Mouse (Mus musculus) neural tube, embryonic 12.5 days (tissue): ENCODE results near the gene Ybx2. TPM values are rescaled to one million over a fixed set of nuclear protein-coding genes. Genes with fewer than 3 reads are reported as not detected.
A peak's percentile ranks its signal among the peaks of the same experiment; 100 is the strongest.
"Not testable (repeated sequence)": the region's sequence is repeated elsewhere in the genome, so short reads cannot be mapped to it uniquely, and the experiment has no call there.

Experiments
- ATAC-seq: fragments of 200-750 bp; cut with Nextera tagmentation; 2 replicates; pipeline ENCODE4 v1.8.0; 2017; ENCODE audit warnings: low read depth, mild to moderate bottlenecking, moderate TSS enrichment, moderate library complexity; ENCODE audit not compliant: low FRiP score
- H3K27ac ChIP-seq: fragments of 300-500 bp; sonication (generic); 2 replicates; pipeline ENCODE4 v1.5.1; 2016
- H3K27me3 ChIP-seq: fragments of 300-500 bp; sonication (generic); replicated peaks from 2 replicates; pipeline ENCODE4 v1.6.1; 2016; ENCODE audit warnings: mild to moderate bottlenecking
- H3K36me3 ChIP-seq: fragments of 300-500 bp; sonication (generic); 2 replicates; pipeline ENCODE4 v1.6.1; 2016; ENCODE audit warnings: mild to moderate bottlenecking
- H3K4me1 ChIP-seq: fragments of 300-500 bp; sonication (generic); 2 replicates; pipeline ENCODE4 v1.6.1; 2016
- H3K4me2 ChIP-seq: fragments of 300-500 bp; sonication (generic); replicated peaks from 2 replicates; pipeline ENCODE4 v1.6.1; 2016; ENCODE audit warnings: mild to moderate bottlenecking
- H3K4me3 ChIP-seq: fragments of 300-500 bp; sonication (generic); 2 replicates; pipeline ENCODE4 v1.5.1; 2016
- H3K9ac ChIP-seq: fragments of 300-500 bp; sonication (generic); 2 replicates; pipeline ENCODE4 v1.6.1; 2016; ENCODE audit warnings: mild to moderate bottlenecking
- H3K9me3 ChIP-seq: fragments of 300-500 bp; sonication (generic); 2 replicates; pipeline ENCODE4 v1.6.1; 2016; ENCODE audit warnings: mild to moderate bottlenecking
- WGBS: fragments of 180-500 bp; shearing (Covaris S2); methylation state at CpG from one replicate; pipeline ENCODE4 v1.1.7; 2016; 5-methylcytosine and 5-hydroxymethylcytosine counted together
- polyA plus RNA-seq: library from polyadenylated mRNA; unstranded; fragments of >200 nt; fragmentation: Nextera tagmentation; extraction: Ambion mirVana; gene quantifications from 2 replicates; pipeline ENCODE4 v1.2.1, GENCODE M21; 2016

The Ybx2 gene
- polyA plus RNA-seq, 1 experiment from 2014 or later = 5.5 TPM

DNA sequence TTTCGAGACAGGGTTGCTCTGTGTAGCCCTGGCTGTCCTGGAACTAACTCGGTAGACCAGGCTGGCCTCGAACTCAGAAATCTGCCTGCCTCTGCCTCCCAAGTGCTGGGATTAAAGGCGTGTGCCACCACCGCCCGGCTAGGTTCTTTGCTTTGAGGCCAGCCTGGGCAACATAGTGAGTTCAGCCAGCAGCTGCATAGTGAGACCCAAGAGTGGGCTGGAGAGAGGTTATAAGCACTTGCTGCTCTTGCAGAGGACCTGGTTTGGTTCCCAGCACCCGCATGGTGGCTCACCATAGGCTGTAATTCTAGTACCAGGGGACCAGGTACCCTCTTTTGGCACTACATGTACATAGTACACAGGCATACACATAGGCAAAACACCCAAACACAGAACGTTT lies 5.4 kb upstream of the Ybx2 start:
- not testable (repeated sequence) for H3K4me2 ChIP-seq, H3K4me1 ChIP-seq, H3K27ac ChIP-seq, H3K36me3 ChIP-seq, H3K9me3 ChIP-seq, H3K27me3 ChIP-seq, H3K9ac ChIP-seq, ATAC-seq, H3K4me3 ChIP-seq
- 88% methylated on average over 8 of the region's 8 CpGs for WGBS

DNA sequence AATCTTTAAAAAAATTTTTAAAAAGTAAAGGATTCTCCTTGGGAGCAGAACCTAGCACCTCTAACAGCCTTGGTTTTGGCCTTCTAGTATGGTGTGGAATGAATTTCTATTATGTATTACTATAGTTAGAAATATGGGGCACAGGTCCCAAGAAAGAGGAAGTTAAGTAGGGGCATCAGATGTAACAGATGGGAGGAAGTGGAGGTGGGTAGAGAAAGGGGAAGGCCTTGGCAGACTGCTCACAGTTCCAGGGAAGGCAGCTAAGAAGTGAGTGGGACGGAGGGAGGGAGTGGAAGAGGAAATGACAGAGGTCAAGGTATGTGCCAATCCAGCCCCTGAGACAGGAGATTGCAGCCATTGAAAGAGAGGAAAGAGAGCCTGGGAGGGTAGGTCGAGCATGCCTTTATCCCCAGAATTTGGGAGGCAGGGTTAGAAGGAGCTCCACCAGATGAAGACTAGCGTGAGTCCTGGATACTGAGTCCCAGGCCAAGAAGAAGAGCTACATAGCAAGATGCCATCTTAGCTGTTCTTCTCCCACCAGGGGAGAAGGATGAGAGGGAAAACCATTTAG lies 4.5 kb upstream of the Ybx2 start:
- H3K4me3 ChIP-seq = no peak overlapping the region
- peaks cover 9% of the 10 kb centered on the region for H3K27me3 ChIP-seq
- peaks cover 13% of the 10 kb centered on the region for H3K4me1 ChIP-seq
- H3K9me3 ChIP-seq = no peaks in the 10 kb centered on the region
- H3K9ac ChIP-seq = no peak overlapping the region
- H3K36me3 ChIP-seq = no peaks in the 10 kb centered on the region
- H3K4me2 ChIP-seq = no peak overlapping the region
- WGBS = 74% methylated on average over 3 of the region's 3 CpGs
- no peak overlapping the region for H3K27ac ChIP-seq
- ATAC-seq = no peak

DNA sequence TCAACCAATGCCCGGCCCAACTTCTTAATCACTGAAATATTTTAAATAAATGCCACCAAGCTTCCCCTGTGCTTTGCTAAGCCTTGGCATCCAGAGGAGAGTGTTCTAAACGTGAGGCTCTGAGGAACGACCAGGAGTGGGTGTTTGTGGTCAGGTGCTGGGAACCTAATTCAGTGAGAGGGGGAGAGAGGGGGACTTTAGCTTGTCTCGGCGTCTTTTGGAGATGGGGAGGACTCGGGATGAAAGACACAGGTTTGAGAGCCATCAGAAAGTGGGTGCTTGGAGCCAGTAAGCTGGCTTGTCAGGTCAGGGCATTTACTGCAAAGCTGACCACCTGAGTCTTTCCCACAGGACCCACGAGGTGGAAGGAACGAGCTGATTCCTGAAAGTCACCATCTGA lies 3.8 kb upstream of the Ybx2 start:
- ATAC-seq = no peak

DNA sequence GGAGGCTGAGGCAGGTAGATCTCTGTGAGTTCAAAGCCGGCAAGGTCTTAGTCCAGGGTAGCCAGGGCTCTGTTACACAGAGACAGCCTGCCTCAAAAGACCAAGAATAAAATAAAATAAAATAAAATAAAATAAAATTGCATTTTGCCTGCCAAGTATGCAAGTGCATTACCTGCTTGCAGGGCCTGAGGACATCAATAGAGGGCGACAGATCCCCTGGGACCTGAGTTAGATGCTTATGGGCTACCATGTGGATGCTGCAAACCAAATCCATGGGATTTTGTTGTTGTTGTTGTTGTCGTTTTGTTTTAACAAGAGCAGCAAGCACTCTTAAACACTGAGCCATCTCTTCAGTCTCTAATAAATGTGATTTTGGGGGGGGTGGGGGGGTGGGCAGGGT lies 3.3 kb upstream of the Ybx2 start:
- Histone ChIP-seq H3K4me1 (peaks cover 23% of the 10 kb centered on the region), H3K4me2 (no peak overlapping the region), H3K27ac (no peak overlapping the region), H3K27me3 (peaks cover 21% of the 10 kb centered on the region), H3K36me3 (no peaks in the 10 kb centered on the region), H3K9ac (no peak overlapping the region), H3K4me3 (no peak overlapping the region), H3K9me3 (no peaks in the 10 kb centered on the region)
- WGBS = 44% methylated on average over 3 of the region's 3 CpGs
- ATAC-seq = no peak

More for the DNA sequence above, 3.8 kb upstream of the Ybx2 start:
- Histone ChIP-seq H3K9me3 (no peaks in the 10 kb centered on the region), H3K27ac (no peak overlapping the region), H3K36me3 (no peaks in the 10 kb centered on the region), H3K9ac (no peak overlapping the region), H3K4me2 (no peak overlapping the region), H3K4me1 (peaks cover 20% of the 10 kb centered on the region), H3K27me3 (peaks cover 16% of the 10 kb centered on the region), H3K4me3 (no peak overlapping the region)
- 73% methylated on average over 8 of the region's 8 CpGs for WGBS

DNA sequence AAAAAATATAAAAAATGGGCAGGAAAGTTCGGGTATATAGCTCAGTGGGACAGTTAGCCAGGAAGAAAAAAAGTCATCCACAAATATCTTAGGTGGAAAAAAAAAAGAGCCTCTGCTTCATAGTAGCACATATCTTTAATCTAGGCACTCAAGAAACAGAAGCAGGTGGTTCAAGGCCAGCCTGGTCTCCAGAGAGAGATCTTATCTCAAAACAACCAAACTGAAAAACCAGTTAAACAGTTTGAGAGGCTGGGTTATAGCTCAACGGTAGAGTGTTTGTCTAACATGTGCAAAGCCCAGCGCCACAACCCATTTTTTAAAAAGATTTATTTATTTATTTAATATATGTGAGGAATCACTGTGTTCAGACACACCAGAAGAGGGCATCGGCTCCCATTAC lies 2.5 kb upstream of the Ybx2 start:
- Histone ChIP-seq H3K27me3 (peaks cover 29% of the 10 kb centered on the region), H3K9me3 (no peaks in the 10 kb centered on the region), H3K36me3 (no peaks in the 10 kb centered on the region), H3K4me1 (peaks cover 23% of the 10 kb centered on the region), H3K4me2 (no peak overlapping the region), H3K27ac (no peak overlapping the region), H3K9ac (no peak overlapping the region), H3K4me3 (no peak overlapping the region)
- no peak for ATAC-seq
- WGBS = 82% methylated on average over 4 of the region's 4 CpGs

DNA sequence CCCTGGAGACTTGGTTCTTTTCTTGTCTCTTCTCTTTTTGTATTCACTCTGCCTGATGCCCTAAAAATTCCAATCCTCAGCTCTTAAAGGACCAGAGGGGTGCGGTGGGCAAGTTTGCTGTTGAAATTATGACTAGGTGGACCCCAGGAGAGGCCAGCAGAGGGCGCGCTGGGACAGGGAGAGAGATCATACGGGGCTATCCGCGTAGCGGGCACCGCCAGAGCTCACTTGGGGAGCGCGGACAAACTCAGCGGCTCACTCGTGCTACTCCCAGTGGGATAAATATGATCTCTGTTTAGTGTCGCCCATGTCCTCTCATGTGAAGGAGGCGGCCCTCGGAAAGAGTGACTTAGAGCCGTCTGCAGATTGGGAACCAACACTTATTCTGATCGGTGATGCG lies 1.4 kb upstream of the Ybx2 start:
- no peak for ATAC-seq
- H3K4me3 ChIP-seq = peak overlapping the region; percentile 13; the same call in 1 of the 2 replicates
- no peaks in the 10 kb centered on the region for H3K9me3 ChIP-seq
- H3K4me1 ChIP-seq = peaks cover 23% of the 10 kb centered on the region
- no peak overlapping the region for H3K9ac ChIP-seq
- no peaks in the 10 kb centered on the region for H3K36me3 ChIP-seq
- no peak overlapping the region for H3K27ac ChIP-seq
- H3K4me2 ChIP-seq = peak overlapping the region; percentile 50
- H3K27me3 ChIP-seq = peaks cover 40% of the 10 kb centered on the region
- 2% methylated on average over 18 of the region's 18 CpGs for WGBS

DNA sequence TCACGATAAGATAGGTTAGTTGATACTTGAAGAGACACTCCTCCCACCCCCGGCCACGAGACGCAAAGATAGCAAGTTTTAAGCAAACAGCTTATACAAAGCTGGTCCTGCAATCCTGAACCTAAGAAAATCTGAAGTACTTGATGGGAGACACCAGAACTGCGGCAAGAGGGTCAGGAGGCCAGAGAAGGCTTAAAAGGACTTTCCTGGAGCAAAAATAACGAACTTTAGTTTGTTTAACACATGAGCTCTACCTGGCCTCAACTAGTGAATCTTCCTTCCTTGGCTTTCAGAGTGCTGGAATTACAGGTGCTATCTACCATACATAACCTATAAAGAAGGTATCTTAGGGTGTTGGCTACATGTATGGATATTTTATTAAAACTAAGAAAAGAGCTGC lies 915 bp upstream of the Ybx2 start:
- no peak overlapping the region for H3K27ac ChIP-seq
- ATAC-seq = no peak
- H3K4me1 ChIP-seq = peaks cover 23% of the 10 kb centered on the region
- peak overlapping the region; percentile 100 for H3K4me2 ChIP-seq
- no peaks in the 10 kb centered on the region for H3K9me3 ChIP-seq
- 23% methylated on average over 6 of the region's 6 CpGs for WGBS
- H3K36me3 ChIP-seq = no peaks in the 10 kb centered on the region
- no peak overlapping the region for H3K9ac ChIP-seq
- H3K4me3 ChIP-seq = no peak overlapping the region
- H3K27me3 ChIP-seq = peaks cover 41% of the 10 kb centered on the region

DNA sequence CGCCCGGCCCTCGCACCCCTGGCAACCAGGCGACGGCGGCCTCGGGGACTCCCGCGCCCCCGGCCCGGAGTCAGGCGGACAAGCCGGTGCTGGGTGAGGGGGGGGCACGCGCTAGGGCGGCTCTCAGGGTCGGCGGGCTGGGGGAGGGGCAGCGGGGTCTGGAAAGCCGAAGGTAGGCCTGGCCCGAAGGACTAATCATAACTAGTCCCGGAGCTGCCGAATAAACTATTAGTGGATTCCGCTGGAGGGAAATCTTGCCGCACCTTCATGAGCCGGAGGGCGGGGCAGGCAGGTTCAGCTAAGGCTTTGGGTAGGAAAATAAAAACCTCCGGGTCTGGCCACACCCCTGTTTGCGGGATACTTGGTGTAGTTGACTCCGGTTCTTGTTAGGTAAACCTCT lies 560 bp downstream of the Ybx2 start:
- Histone ChIP-seq H3K36me3 (no peaks in the 10 kb centered on the region), H3K4me1 (peaks cover 23% of the 10 kb centered on the region), H3K27ac (no peak overlapping the region), H3K27me3 (peaks cover 41% of the 10 kb centered on the region), H3K9me3 (no peaks in the 10 kb centered on the region), H3K4me3 (peak overlapping the region; percentile 56), H3K4me2 (peak overlapping the region; percentile 100), H3K9ac (peak overlapping the region; percentile 64)
- peak; percentile 13; the same call in 1 of the 2 replicates for ATAC-seq
- 1% methylated on average over 30 of the region's 30 CpGs for WGBS

DNA sequence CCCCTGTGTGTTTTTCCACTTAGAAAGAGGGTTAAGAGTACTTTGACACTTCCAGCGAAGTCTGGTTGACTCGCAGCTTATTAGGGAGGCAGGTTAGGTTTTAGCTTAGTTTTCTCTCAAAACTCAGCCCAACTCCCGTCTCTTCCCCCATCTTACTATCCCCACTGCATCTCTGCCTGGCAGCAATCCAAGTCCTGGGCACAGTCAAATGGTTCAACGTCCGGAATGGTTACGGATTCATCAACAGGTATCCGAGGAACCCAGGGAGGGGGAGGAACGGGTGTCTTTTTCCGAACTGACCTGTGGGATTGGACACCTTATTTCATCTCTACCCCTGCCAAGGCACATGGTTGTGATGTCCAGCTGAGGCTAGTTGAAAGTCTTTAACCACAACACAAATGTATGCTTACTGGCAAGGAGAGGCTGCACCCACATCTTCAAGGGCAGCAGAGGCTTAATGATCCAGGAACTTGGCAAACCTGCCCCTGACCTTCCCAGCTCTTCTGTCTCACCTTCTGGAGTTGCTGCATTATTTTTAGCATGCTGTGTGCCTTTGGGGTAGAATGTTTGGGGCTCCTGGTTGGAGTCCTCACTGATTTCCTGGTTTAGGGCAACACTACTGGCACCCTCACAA lies 1.2 kb downstream of the Ybx2 start:
- H3K4me1 ChIP-seq = peaks cover 23% of the 10 kb centered on the region
- no peak overlapping the region for H3K27ac ChIP-seq
- H3K9ac ChIP-seq = no peak overlapping the region
- WGBS = 50% methylated on average over 9 of the region's 9 CpGs
- peaks cover 41% of the 10 kb centered on the region for H3K27me3 ChIP-seq
- no peak overlapping the region for H3K4me3 ChIP-seq
- H3K36me3 ChIP-seq = no peaks in the 10 kb centered on the region
- no peaks in the 10 kb centered on the region for H3K9me3 ChIP-seq
- no peak for ATAC-seq
- H3K4me2 ChIP-seq = peak overlapping the region; percentile 100

DNA sequence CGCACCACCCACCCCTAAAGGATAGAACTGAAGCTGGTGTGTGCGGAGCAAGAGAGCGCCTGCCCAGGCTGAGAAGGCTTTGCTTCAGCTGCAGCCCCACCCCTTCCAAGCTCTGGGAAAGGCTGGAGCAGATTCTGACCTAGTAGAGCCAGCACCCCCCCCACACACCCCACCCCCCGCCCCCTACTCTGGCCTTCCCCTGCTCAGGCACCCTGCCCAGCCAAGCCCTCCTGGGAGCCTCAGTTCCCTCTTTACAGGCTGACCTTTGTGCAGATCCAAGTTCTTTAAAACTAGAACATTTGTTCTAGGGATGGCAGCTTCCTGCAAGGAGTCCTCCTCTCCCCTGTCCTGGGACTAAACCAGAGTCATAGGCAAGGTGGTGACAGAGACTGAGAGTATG lies 1.8 kb downstream of the Ybx2 start:
- Histone ChIP-seq H3K36me3 (no peaks in the 10 kb centered on the region), H3K9me3 (no peaks in the 10 kb centered on the region), H3K9ac (no peak overlapping the region), H3K4me1 (peaks cover 23% of the 10 kb centered on the region), H3K4me3 (no peak overlapping the region), H3K27me3 (peaks cover 41% of the 10 kb centered on the region), H3K27ac (no peak overlapping the region), H3K4me2 (peak overlapping the region; percentile 100; the same call in 1 of the 2 replicates)
- no peak for ATAC-seq
- 45% methylated on average over 4 of the region's 4 CpGs for WGBS

DNA sequence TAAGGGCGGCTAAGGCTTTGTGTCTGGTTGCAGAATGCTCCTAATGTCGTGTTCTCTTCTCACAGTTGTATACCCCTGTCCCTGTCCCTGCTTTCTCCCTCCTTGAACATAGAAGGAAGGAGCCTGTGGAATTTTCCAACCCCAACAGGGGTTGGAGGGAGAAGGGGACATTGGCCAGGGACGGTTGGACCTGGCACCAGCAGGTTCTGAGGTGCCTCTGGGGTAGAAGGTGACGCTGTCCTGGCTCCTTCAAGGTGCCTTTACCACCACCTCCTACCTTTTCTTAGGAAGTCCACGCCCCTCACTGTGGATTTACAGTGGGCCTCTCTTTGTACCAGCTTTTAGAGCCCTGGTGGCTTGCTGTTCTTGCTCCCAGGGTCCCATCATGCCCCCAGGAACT lies 2.2 kb downstream of the Ybx2 start:
- Histone ChIP-seq H3K9me3 (no peaks in the 10 kb centered on the region), H3K27ac (no peak overlapping the region), H3K4me3 (no peak overlapping the region), H3K4me2 (peak overlapping the region; percentile 100; the same call in 1 of the 2 replicates), H3K4me1 (peaks cover 23% of the 10 kb centered on the region), H3K9ac (no peak overlapping the region), H3K27me3 (peaks cover 41% of the 10 kb centered on the region), H3K36me3 (no peaks in the 10 kb centered on the region)
- 69% methylated on average over 5 of the region's 5 CpGs for WGBS
- ATAC-seq = no peak

DNA sequence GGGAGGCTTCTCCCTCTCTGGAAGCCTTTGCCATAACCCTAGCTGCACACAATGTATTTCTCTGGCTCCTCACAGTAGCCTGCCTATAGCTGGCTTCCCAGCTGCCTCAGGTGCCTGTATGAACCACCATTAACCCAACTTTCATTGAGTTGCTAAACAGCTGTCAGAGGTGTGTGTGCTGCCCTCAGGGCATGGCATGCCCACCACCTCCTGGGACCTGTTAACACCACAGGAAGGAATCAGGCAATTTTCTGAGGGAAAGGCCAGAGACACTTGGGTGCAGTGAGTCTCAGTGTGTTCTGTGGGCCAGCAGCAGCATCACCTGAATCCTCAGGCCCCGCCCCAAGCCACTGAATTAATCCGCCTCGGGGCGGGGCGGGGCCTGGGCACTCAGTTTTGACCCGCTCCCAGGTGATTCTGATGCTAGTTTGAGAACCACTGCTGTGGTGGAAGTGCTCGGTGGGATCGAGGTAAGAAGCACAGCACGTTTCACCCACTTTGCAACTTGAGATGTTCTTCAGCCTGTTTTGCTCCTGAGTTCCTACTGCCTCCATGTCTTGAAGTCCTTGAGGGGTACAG lies 2.9 kb downstream of the Ybx2 start:
- no peak overlapping the region for H3K4me2 ChIP-seq
- WGBS = 27% methylated on average over 9 of the region's 9 CpGs
- no peak overlapping the region for H3K4me3 ChIP-seq
- no peak overlapping the region for H3K27ac ChIP-seq
- no peak overlapping the region for H3K9ac ChIP-seq
- H3K27me3 ChIP-seq = peaks cover 41% of the 10 kb centered on the region
- no peak for ATAC-seq
- H3K36me3 ChIP-seq = no peaks in the 10 kb centered on the region
- H3K4me1 ChIP-seq = peaks cover 23% of the 10 kb centered on the region
- no peaks in the 10 kb centered on the region for H3K9me3 ChIP-seq

DNA sequence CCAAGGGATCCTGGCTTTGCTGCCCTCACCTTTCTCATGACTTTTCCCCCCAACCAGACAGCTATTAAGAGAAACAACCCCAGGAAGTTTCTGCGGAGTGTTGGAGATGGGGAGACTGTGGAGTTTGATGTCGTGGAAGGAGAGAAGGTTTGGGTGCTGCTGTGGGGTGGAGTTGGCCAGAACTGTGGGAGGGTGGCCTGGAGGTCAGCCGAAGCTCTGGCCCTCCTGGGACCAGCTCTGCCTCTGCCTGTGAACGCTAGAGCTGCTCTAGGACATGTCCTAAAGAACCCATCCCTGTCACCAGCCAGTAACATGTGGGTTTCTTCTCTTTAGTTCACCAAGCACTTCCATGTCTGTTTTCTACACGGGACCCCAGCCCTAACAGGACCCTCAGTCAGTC lies 3.6 kb downstream of the Ybx2 start:
- peaks cover 41% of the 10 kb centered on the region for H3K27me3 ChIP-seq

More for the DNA sequence above, 3.6 kb downstream of the Ybx2 start:
- H3K4me1 ChIP-seq = peaks cover 21% of the 10 kb centered on the region
- H3K4me2 ChIP-seq = no peak overlapping the region
- H3K27ac ChIP-seq = no peak overlapping the region
- no peak overlapping the region for H3K4me3 ChIP-seq
- H3K9me3 ChIP-seq = no peaks in the 10 kb centered on the region
- 75% methylated on average over 5 of the region's 5 CpGs for WGBS
- H3K36me3 ChIP-seq = peaks cover 2% of the 10 kb centered on the region; the same call in 1 of the 2 replicates
- no peak for ATAC-seq
- H3K9ac ChIP-seq = no peak overlapping the region
